Mouse (Mus musculus): Measurements from ENCODE around the gene Cpne5. TPM values are rescaled to one million over a fixed set of nuclear protein-coding genes. Genes with fewer than 3 reads are reported as not detected.

The Cpne5 gene
- total and polyA plus RNA-seq, 2 experiments = not detected

- Histone ChIP-seq H3K79me2 (ENCODE audit: control insufficient read depth, insufficient read depth, low read length) (no peaks in the 10 kb centered on the region), H3K27me3 (ENCODE audit: control insufficient read depth, insufficient read depth, low read length) (no peaks in the 10 kb centered on the region), H3K27ac (replicated peaks; ENCODE audit: insufficient read depth, low read depth, low read length) (no peak overlapping the region), H3K36me3 (ENCODE audit: control insufficient read depth, insufficient read depth, low read length) (no peaks in the 10 kb centered on the region), H3K4me3 (ENCODE audit: insufficient read depth, low read depth, low read length) (no peak overlapping the region), H3K4me1 (ENCODE audit: control insufficient read depth, insufficient read depth, low read length) (no peaks in the 10 kb centered on the region), H3K9ac (ENCODE audit: low read depth, low read length) (no peak overlapping the region)
- DNase-seq (ENCODE audit: extremely low read depth, low read depth, low spot score) = no peak
- TF ChIP-seq CTCF (IDR thresholded peaks at IDR 0.05; ENCODE audit: low read depth, low read length) (no peak), POLR2A (IDR thresholded peaks at IDR 0.05; ENCODE audit: extremely low read depth, insufficient read depth, low read length) (no peak)
- WGBS = 83% methylated on average over 10 of the region's 10 CpGs
Observed at GRCm38 (mm10) chr17:29231109-29231508, 6.9 kb downstream of the Cpne5 start.

DNA sequence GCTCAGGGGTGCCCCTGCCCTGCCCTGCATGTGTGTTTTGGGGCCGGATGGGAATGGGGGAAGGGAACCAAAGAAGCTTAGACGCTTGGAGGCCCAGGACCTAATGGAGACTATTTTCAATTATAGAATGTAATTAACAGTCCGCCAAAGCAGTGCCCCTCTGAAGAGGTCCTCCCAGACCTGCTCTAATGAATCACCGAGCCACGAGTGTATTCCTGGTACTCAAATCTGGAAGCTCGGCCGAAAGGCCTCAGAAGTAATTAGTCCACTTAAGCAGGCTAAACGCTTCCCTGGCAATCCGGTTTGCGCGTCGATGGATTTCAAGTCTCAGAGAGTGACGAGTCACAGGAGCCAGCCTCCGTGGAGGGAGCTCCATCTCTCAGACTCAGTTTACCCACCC, 17.3 kb downstream of the Cpne5 start:
- 91% methylated on average over 14 of the region's 14 CpGs for WGBS
- Histone ChIP-seq H3K4me1 (ENCODE audit: control insufficient read depth, insufficient read depth, low read length) (no peaks in the 10 kb centered on the region), H3K79me2 (ENCODE audit: control insufficient read depth, insufficient read depth, low read length) (no peaks in the 10 kb centered on the region), H3K27me3 (ENCODE audit: control insufficient read depth, insufficient read depth, low read length) (no peaks in the 10 kb centered on the region), H3K27ac (replicated peaks; ENCODE audit: insufficient read depth, low read depth, low read length) (no peak overlapping the region), H3K9ac (ENCODE audit: low read depth, low read length) (no peak overlapping the region), H3K4me3 (ENCODE audit: insufficient read depth, low read depth, low read length) (no peak overlapping the region), H3K36me3 (ENCODE audit: control insufficient read depth, insufficient read depth, low read length) (no peaks in the 10 kb centered on the region)
- no peak for DNase-seq (ENCODE audit: extremely low read depth, low read depth, low spot score)
- TF ChIP-seq CTCF (IDR thresholded peaks at IDR 0.05; ENCODE audit: low read depth, low read length) (no peak), POLR2A (IDR thresholded peaks at IDR 0.05; ENCODE audit: extremely low read depth, insufficient read depth, low read length) (no peak)

DNA sequence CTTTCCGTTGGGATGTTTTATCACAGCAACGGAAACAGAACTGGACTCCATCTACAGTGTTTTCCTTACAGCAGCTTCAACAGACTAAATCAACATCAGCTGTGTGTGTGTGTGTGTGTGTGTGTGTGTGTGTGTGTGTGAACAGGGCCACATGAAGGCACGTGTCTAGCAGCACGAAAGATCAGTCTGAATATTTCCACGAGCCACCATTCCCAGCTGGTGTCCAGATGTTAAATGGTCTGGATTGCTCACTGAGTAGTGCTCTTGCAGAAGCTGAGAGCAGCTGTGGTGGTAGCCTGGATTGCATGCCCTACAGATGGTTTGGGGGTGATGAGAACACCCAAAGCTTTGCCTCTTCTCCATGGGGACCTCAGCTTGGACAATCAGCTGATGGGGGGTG, 19.9 kb downstream of the Cpne5 start:
- DNase-seq (ENCODE audit: extremely low read depth, low read depth, low spot score) = no peak
- WGBS = 85% methylated on average over 5 of the region's 5 CpGs
- no peak for TF ChIP-seq CTCF (IDR thresholded peaks at IDR 0.05; ENCODE audit: low read depth, low read length)
- TF ChIP-seq POLR2A (IDR thresholded peaks at IDR 0.05; ENCODE audit: extremely low read depth, insufficient read depth, low read length) = no peak
- Histone ChIP-seq H3K36me3 (ENCODE audit: control insufficient read depth, insufficient read depth, low read length) (no peaks in the 10 kb centered on the region), H3K79me2 (ENCODE audit: control insufficient read depth, insufficient read depth, low read length) (no peaks in the 10 kb centered on the region), H3K9ac (ENCODE audit: low read depth, low read length) (no peak overlapping the region), H3K4me1 (ENCODE audit: control insufficient read depth, insufficient read depth, low read length) (no peaks in the 10 kb centered on the region), H3K27me3 (ENCODE audit: control insufficient read depth, insufficient read depth, low read length) (no peaks in the 10 kb centered on the region), H3K27ac (replicated peaks; ENCODE audit: insufficient read depth, low read depth, low read length) (no peak overlapping the region), H3K4me3 (ENCODE audit: insufficient read depth, low read depth, low read length) (no peak overlapping the region)

- TF ChIP-seq CTCF (IDR thresholded peaks at IDR 0.05; ENCODE audit: low read depth, low read length) (no peak), POLR2A (IDR thresholded peaks at IDR 0.05; ENCODE audit: extremely low read depth, insufficient read depth, low read length) (no peak)
- no peak for DNase-seq (ENCODE audit: extremely low read depth, low read depth, low spot score)
- Histone ChIP-seq H3K79me2 (ENCODE audit: control insufficient read depth, insufficient read depth, low read length) (no peaks in the 10 kb centered on the region), H3K4me3 (ENCODE audit: insufficient read depth, low read depth, low read length) (no peak overlapping the region), H3K9ac (ENCODE audit: low read depth, low read length) (no peak overlapping the region), H3K4me1 (ENCODE audit: control insufficient read depth, insufficient read depth, low read length) (no peaks in the 10 kb centered on the region), H3K36me3 (ENCODE audit: control insufficient read depth, insufficient read depth, low read length) (no peaks in the 10 kb centered on the region), H3K27ac (replicated peaks; ENCODE audit: insufficient read depth, low read depth, low read length) (no peak overlapping the region), H3K27me3 (ENCODE audit: control insufficient read depth, insufficient read depth, low read length) (no peaks in the 10 kb centered on the region)
- WGBS = 51% methylated on average over 7 of the region's 7 CpGs
Observed at GRCm38 (mm10) chr17:29216078-29216477, 21.9 kb downstream of the Cpne5 start.

DNA sequence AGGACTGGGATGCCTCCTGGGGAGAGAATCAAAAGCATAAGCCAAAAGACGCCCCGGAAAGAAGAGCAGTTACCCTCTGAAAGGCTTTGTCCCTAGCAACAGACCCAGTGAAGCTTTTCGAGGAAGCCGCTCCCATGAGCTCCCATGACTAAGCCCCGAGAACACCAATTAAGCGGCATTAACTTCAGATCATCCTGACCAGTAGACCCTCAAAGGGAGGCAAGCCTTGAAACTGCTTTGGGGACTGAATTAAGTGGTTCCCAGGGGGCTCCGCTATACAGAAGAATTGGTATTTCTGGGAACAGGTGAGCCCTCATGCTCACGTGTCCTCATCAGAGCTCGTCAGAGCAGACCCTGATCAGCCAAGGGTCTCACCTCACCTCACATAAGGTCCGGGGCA, 23.3 kb downstream of the Cpne5 start:
- H3K4me1 ChIP-seq (ENCODE audit: control insufficient read depth, insufficient read depth, low read length) = no peaks in the 10 kb centered on the region; the same call in 1 of the 2 replicates
- TF ChIP-seq CTCF (IDR thresholded peaks at IDR 0.05; ENCODE audit: low read depth, low read length) = no peak
- no peak for TF ChIP-seq POLR2A (IDR thresholded peaks at IDR 0.05; ENCODE audit: extremely low read depth, insufficient read depth, low read length)
- DNase-seq (ENCODE audit: extremely low read depth, low read depth, low spot score) = no peak
- H3K4me3 ChIP-seq (ENCODE audit: insufficient read depth, low read depth, low read length) = no peak overlapping the region
- no peak overlapping the region for H3K9ac ChIP-seq (ENCODE audit: low read depth, low read length)
- WGBS = 86% methylated on average over 10 of the region's 10 CpGs
- no peaks in the 10 kb centered on the region for H3K36me3 ChIP-seq (ENCODE audit: control insufficient read depth, insufficient read depth, low read length)
- no peaks in the 10 kb centered on the region for H3K27me3 ChIP-seq (ENCODE audit: control insufficient read depth, insufficient read depth, low read length)
- no peaks in the 10 kb centered on the region for H3K79me2 ChIP-seq (ENCODE audit: control insufficient read depth, insufficient read depth, low read length)
- no peak overlapping the region for H3K27ac ChIP-seq (replicated peaks; ENCODE audit: insufficient read depth, low read depth, low read length)

DNA sequence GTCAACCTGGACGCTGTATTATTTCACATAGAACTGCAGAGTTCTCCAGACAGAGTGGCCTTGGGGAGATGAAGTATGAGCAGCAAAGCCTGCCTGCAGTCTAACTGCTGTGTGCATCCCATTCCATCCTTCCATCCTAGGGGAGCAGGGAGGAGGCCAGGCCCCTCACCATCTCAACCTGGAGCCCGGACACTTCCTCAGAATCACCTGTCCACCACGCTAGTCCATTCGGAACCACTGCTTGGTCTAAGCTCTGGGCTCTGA, 23.8 kb downstream of the Cpne5 start:
- WGBS = 95% methylated on average over 4 of the region's 4 CpGs
- Histone ChIP-seq H3K4me1 (ENCODE audit: control insufficient read depth, insufficient read depth, low read length) (no peaks in the 10 kb centered on the region; the same call in 1 of the 2 replicates), H3K27me3 (ENCODE audit: control insufficient read depth, insufficient read depth, low read length) (no peaks in the 10 kb centered on the region), H3K9ac (ENCODE audit: low read depth, low read length) (no peak overlapping the region), H3K36me3 (ENCODE audit: control insufficient read depth, insufficient read depth, low read length) (no peaks in the 10 kb centered on the region), H3K27ac (replicated peaks; ENCODE audit: insufficient read depth, low read depth, low read length) (no peak overlapping the region), H3K4me3 (ENCODE audit: insufficient read depth, low read depth, low read length) (no peak overlapping the region), H3K79me2 (ENCODE audit: control insufficient read depth, insufficient read depth, low read length) (no peaks in the 10 kb centered on the region)
- DNase-seq (ENCODE audit: extremely low read depth, low read depth, low spot score) = no peak
- TF ChIP-seq CTCF (IDR thresholded peaks at IDR 0.05; ENCODE audit: low read depth, low read length) (no peak), POLR2A (IDR thresholded peaks at IDR 0.05; ENCODE audit: extremely low read depth, insufficient read depth, low read length) (no peak)

All from liver, adult 2 months (tissue).